Mouse (Mus musculus) thymus, postnatal 14 days (tissue): Measurements from ENCODE around the gene Ctnnb1.

Experiments
- DNase-seq: peaks from one replicate; pipeline ENCODE4 v3.0.0; 2021

The Ctnnb1 gene

DNA sequence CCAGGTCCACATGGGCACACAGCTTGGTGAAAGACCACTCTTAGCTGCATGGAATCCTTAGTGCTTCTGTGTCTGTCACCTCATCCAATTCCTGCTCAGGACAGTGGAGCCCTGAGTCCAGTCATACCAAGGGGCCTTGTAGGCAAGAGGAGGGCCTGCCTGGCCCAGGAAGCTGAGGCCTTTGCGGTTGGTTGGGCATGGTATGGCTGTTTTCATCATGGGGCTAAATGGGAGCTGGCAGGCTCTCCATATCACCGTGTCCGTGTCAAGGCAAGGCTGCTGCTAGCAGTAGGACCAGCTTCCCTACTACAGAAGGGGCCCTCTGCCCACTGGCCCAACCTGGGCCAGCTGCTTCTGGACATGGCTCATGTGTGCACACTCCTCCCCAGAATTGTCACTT, 34.7 kb downstream of the Ctnnb1 start:
- DNase-seq, result no peak

DNA sequence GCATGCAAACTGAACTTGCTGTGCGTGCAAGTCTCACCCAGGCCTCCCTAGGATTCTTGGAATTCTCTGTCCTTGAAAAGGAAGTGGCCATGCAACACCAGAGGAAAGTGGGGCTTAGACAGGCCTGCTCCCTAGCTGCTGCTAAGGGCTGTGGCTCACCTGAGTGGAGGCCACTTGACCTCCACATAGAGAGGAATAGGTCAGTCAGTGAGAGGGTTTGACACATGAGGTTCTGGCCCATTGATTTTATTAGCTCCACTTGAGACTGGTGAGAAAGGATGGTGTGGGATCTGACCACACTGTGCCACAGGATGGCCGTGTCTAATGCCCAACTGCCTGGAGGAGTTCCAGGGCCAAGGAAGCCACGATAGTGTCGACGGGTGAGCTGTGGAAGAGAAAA, 35.2 kb downstream of the Ctnnb1 start:
- no peak for DNase-seq

DNA sequence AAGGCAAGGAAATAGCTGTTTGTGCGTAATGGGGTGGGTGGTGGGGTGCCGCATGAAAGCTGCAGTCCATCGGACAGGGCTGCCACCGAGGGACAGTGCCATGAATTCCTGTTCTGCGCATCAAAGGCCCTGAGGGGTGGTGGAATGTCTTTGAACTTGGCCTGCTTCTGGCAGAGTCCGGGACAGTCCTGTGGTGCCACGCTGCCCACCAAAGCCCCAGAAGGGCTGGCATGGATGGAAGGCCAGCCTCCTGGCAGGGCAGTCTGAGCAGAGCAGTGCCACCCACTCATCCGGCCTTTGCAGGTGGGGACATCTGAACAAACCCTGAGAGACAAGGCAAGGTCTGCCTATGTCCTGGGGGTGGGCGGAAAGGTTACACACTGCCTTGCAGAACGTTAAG, 36.0 kb downstream of the Ctnnb1 start:
- no peak for DNase-seq

DNA sequence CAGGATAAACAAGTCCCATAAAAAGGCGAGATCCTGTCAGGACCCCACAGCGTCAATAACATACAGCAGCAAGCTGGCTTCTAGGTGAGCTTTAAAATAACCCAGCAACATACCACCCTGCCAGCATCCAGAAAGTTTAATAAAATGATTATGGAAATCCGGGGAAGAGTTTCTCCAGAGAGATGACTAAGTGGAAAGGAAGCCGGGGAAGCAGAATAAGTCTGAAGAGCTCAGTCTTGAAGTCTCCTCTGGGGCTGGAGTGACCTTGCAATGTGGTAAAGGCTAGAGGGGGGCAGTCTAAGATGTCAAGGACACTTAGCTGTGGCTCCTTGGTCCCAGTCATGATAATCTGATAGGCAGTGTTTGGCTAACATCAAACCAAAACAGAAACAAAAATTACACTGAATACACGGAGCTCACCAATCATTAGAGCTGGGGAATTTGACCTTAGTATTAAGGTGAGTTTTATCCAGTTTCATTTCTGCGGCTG, 44.1 kb downstream of the Ctnnb1 start:
- no peak for DNase-seq

DNA sequence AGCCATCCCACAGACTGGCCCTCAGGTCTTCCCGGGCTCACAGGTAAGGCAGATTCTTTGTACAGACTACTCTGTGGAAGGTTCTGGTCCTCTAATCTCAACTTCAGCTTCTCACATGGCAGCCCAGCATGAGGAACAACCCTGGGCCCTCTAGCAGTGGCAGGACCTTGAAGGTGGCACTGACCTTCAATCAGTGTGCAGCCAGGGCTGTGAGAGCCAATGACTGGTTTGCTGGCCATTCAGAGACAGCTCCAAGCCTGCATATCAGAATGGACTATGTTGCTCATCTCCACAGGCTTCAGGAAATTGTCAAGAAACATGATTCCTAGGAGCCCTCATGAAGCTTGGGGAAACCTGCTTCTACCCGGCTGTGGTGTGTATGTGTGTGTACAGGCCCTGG, 45.2 kb downstream of the Ctnnb1 start:
- DNase-seq, result no peak

DNA sequence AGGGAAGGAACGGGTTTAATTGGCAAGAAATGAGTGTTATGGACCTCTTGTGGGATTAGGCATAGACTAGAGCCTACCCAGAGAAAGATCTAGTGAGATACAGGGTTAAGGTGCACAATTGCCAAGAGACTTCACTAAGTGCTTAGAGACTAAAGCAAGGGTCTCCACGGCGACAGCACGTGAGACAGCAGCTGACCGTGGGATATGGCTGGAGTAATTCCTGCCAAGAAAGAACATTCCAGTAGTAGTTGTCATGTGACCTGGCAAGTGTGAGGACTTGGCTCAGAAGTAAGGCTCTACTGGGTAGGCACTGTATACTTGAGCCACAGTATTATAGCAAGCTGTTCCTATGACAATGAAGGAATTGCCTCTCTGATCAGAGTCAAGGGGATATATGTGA, 47.1 kb downstream of the Ctnnb1 start:
- no peak for DNase-seq

DNA sequence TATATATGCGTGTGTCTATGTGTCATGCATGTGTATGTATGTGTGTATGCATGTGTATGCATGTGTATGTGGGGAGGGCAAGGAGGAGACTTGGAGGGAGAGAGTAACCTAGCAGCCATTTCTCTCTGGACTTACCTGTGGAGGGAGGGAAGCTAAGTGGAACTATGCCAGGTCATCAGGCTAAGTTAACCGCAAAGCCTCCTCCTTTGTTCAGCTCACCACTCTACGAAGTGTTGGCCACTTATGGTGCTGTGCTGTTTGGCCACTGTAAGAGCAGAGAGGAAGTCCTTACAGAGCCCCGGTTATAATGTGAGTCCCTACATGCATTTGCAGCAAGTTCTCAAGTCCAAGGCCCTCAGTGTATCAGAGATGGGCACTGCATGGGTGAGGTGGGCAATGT, 47.8 kb downstream of the Ctnnb1 start:
- no peak for DNase-seq

DNA sequence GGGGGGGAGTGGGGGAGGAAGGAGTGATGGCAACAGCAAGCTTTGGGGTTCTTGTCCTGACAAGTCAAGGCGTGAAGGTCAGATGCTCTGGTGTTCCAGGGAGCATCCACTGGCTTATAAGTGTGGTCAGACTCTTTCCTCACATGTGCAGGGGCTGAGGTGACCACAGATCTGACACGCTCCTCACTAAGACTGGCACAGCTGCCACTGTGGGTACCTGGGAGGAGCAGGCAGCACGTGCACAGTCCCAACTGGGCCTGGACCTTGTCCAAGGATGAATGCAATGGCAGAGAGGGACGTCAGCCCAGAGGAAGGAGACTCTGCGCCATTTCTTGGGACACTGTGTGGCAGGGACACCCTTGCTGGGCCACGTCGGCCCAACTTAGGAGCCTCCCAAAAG, 52.8 kb downstream of the Ctnnb1 start:
- DNase-seq, result no peak

DNA sequence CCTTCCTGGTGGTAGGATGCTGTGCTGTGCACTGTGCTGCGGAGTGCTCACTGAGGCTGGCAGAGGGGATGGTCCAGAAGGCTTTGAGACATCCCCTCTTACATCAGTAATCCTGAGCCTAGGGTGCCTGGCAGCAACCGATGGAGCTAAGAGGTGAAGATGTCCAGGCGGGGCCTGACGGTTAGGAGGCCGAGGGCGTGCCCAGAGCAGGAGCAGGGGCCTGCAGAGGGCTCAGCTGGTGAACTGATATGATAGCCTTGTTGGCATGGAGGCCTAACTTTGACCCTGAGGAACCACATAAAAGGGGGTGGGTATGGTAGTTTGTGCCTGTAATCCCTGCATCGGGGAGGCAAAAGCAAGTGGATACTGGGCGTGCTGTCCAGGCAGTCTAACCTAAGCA, 54.8 kb downstream of the Ctnnb1 start:
- no peak for DNase-seq

DNA sequence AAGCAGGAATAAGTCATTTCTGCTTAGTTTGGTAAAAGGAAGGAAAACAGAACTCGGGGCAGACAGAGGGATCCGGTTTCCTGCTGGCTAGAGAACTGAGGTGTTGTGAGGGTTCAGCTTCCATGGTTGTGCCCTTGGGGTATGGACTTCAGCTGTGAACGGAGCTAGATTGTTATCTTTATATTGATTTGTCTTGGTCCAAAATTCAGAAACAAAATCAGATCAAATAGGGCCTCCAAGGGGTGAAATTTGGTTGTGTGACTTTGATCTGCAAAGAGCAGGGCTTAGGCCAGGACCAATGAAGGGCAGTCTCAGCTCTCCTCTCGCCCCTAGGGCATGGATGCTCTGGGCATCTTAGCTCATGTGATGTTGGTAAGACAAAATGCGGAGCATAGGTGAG, 55.5 kb downstream of the Ctnnb1 start:
- no peak for DNase-seq

DNA sequence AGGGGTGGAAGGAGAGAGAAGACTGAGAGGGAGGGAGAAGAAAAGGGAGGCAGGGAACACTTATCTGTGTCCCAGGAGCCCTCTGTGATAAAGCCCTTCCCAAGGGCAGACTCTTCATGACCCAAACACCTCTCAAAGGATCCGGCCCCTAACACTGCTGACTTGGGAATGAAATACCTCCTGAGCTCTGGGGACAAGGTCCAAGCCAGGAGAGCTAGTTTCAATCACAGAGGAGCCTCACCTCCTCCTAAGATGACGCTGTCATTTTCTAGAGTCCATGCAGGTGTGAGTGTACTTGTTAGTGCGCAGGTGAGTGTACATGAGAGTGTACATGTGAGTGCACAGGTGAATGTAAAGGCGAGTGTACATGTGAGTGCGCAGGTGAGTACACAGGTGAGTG, 56.0 kb downstream of the Ctnnb1 start:
- DNase-seq, result no peak

DNA sequence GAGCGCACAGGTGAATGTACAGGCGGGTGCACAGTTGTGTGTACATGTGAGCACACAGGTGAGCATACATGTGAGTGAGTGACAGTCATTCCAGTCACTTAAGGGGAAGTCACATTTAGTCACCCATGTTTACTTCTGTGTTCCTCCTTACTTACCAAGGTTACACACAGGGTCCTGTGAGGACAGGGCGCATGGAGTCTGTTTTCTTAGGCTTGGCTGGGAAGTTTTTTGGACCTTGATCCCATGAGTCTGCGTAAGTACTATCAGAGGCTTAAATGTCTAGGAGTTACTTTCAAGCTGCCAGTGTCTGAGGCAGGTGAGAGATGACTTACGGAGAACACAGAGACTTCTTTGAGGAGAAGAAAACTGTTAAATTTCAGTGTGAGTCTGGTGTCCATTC, 56.5 kb downstream of the Ctnnb1 start:
- no peak for DNase-seq

DNA sequence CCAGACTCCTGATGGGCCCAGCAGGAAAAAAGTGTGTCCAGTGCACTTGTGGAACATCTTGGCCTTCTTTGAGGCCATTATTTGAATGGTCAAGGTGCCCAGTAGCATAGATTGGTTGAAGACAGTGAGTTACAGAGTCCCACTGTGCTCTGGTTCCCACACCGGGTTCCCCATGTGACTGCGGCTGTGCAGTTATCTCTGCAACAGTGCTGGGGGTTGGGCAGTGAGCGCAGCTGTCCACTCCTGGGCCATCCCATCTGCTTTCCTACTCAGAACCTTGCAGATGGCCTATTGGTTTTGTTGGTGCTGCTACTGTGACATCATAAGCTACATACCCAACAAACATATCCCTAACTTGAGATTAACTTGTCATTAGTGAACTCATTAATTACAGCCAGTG, 57.2 kb downstream of the Ctnnb1 start:
- no peak for DNase-seq

DNA sequence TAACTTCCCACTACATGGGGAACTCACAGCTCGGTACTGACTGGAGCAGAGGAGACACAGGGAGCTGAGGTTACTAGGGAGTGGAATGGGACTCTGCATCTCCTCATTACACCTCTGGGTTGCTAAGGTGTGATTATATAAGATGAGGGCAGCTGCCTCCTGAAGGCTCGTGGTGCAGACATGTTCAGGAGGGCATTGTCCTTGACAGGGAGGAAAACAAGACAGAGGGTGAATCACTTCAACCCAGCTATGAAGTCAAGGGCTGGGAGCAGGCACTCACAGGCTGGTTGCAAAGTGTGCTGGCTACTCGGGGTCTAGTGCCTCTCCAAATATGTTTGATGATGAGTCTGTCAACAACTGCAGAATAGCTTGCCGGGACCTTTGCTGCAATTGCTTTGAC, 58.0 kb downstream of the Ctnnb1 start:
- no peak for DNase-seq

DNA sequence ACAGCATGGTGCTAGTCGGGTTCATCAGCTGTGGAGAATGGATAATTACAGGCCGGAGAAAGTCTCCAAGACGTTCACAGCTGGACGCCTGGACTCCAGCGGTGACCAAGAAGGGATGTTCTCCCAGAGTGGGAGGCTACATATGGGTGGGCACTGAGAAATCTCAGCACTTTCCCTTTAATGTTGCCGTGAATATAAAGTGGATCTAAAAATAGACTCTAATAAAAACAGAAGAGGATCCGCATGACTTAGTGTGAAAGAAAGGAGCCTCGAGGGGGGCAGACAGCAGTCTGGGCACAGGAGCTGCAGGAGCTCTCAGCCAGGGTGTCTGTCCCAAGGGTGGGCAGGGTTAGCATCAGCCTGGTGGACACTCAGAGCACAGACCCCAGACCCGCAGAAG, 59.1 kb downstream of the Ctnnb1 start:
- DNase-seq, result no peak

DNA sequence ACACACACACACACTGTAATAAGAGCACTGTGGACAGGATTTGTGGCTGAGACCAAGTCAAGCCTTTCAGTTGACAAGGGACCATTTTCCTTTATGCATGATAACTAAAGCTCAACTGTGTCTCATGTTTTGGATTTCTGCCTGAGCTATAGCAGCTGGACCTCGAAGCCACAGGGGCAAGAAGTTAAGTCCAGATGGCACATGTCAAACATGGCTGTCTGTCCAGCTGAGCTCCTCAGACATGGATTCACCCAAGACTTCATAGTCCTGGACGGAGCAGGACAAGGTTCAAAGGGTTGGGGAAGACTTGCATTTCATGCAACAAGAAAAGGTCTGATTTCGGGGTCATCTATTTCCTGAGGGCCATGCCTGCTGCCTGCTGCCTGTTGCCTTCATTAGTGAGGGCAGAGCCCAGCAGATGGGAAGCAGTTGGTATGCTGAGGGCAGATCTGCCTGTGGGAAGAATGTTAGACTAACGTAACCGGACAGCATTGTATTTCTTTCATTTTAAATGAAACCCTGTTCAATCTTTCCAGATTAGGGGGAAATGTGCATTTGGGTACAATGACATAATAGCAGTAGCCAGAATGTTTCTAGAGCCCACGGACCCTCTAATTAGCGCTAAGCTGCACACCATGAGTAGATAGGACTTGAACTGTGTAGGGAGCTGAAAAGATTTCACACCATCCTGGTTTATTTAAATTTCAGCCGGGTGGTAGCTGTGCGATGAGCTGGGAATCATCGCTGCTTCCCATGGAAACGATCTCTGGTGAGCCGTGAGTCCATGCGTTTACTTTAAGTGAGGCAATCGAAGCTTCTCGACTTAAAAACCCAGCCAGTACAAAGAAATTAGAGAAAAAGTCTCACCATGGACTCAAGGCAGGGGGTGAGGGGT, 61.0 kb downstream of the Ctnnb1 start:
- no peak for DNase-seq

DNA sequence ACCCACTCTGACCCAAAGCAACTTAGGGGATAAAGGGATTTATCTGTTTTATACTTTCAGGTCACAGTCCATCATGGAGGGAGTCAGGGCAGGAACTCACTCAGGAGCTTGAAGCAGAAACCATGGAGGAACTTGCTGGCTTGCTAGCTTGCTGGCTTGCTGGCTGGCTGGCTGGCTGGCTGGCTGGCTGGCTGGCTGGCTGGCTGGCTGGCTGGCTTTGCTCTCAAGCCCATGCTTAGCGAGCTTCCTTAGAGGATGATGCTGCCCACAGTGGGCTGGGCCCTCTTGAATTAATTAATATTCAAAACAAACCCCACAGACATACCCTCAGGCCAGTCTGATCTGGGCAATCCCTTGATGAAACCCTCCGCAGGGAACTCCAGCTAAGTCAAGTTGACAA, 62.8 kb downstream of the Ctnnb1 start:
- no peak for DNase-seq

DNA sequence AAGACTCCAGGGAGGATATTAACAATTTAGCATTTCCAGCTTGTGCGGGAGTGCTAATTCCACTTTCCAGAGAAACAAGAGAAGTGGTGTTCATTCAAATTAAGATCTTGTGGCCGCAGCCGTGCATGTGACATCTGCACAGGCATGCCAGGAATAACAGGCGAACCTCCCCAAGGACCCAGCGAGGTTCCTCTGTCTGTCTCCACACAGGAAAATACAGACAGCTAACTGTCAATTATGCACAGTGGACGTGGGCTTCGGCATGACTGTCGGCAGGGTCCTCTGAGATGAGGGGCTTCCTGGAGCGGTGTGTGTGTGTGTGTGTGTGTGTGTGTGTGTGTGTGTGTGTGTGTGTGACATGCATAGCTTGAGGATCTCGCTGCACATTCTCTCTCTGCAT, 64.0 kb downstream of the Ctnnb1 start:
- DNase-seq, result no peak

DNA sequence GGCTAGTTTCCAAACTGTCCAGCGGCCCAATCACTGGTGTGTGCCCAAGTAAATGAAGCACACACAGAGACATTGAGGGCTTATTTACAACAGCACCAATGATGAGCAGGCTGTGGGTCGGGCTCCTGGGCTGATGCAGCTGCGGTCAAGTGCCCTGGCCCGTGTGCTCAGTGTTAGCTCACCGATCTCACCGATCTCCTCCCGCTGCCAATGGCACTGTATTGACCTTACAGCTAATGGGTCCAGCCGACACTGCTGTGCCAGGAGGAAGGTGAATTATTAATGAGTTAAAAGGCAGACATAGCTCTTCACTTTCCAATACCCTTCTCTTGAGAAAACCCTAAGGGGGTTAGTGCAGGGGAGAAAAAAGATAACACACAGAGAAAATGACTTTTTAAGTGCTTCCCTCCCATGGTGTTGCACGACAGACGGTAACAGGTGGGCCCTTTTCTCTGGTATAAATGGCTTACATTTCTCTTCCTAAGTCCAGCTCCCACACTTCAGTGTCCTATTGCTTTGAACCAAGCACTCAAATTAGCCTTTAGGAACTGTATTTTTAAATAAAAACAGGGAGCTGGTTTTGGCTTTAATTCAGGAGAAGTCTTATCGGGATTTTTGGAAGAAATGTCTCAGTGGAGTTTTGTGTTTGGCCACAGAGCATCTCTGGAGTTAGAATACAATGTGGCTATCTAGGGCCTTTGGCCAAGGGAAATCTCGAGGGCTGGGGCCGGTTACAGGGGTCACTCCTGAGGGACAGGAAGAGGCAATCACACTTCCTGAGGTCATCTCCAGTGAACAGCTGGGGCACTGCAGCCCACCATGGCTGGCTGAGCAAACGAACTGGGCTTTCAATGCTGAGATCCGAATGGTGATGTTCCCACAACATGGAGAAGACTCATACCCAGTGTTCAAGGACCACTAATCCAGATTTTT, 65.5 kb downstream of the Ctnnb1 start:
- no peak for DNase-seq

DNA sequence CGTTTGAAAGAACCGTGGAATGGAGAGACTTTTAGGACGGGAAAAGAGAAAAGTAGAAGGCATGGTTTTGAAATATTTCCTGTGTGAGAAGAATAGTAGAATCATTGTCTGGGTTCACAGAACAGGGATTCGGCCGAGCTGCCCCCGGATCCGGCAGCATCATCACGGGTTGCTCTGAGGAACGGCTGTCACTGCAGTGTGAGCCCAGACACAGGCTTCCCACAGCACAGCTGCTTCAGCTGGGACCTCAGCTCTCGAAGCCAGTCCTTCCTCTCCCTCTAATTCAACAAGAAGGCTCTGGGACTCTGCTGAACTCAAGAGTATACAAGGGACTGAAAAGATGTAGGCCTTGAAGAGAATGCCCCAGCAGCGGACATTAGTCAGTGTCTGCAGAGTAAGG, 69.7 kb downstream of the Ctnnb1 start:
- DNase-seq, result no peak

DNA sequence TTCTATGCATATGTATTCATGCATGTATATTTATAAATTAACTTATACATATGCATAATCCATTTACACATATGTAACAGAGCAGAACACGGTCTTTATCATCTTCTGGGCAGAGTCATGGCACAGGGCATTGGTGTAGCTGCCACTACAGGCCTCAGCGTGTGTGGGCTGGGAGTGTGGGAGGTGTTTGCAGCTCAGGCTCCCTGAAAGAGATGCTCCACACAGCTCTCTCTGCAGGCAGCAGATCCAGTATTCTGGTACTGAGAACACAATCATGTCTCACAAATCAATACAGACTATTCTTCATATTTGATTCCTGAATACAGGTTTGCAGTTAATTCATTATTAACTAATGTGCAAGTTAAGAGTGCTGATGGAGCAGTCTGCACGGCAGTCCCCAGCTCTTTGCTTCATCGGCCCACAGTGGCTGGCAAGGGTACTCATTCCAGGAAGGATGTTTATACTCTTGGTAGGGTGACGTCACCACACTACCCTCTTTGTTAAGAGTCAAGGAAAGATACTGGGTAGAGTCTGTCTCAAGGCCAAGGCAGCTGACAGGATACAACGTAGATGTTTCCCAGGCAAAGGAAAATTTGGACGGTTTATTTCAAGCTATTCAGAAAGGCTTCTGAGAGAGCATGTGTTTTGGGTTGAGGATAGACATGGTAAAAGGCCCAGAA, 71.8 kb downstream of the Ctnnb1 start:
- no peak for DNase-seq

DNA sequence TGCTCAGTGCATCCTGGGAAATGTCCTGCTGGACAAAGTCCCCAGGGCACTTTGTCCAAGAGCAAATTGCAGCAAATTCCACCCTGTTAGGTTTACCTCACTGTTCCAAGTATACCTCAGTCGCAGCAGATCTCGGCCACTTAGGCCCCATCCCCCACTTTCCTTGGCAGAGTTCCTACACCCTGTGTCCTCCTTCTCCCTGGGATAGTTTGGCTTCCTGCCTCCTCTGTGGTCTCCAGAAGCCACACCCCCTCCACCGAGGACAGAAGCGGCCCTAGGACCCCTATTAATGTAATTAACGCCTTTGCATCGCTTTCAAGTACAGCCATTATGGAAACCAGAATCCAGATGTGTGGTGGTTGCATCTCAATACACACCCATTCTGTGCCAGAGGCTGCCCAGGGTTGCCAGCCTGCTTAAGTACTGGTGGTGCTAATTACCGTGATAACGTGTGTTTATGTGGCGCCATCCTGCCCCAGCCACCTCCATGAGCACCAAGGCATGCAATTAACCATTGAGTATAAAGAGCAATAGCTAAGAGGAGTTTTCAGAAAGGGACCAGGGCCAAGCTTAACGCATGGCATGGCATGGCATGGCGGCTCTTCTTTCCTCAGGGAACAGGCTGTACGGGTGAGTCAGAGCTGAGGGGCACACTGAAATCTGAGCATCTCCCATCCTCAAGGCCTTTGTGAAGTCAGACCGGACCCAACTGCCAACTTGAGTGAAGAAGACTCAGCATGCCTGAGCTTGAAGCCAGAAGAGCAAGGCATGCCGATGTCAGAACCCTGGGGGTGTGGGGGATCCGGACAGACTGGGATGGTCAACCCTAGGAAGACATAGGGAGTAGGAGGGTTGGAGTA, 72.9 kb downstream of the Ctnnb1 start:
- no peak for DNase-seq
